Mouse (Mus musculus) left cerebral cortex, postnatal 36 days (tissue): ENCODE data around the gene Zfp687. TPM values are rescaled to one million over a fixed set of nuclear protein-coding genes. Genes with fewer than 3 reads are reported as not detected.
"Not testable (repeated sequence)": the region's sequence is repeated elsewhere in the genome, so short reads cannot be mapped to it uniquely, and the experiment has no call there.

Experiments used
- DNase-seq, 2 experiments: peaks; one replicate each; pipeline ENCODE4 v3.0.0; 2021 to 2022; ENCODE audit warnings: low spot score in 2 of 2, mixed read lengths in 1 of 2
- intact Hi-C: fragments of 180-260 bp; cut with DNase I; formaldehyde crosslinking; loops from one replicate; pipeline ENCODE4 v1.15.1; 2025
- total RNA-seq, 2 experiments: library from RNA; stranded (reverse); gene quantifications; 2 replicates each; pipeline ENCODE4 v1.2.3; 2021

The Zfp687 gene
- total RNA-seq, 2 experiments from 2014 or later = 24.0 to 26.1 TPM

DNA sequence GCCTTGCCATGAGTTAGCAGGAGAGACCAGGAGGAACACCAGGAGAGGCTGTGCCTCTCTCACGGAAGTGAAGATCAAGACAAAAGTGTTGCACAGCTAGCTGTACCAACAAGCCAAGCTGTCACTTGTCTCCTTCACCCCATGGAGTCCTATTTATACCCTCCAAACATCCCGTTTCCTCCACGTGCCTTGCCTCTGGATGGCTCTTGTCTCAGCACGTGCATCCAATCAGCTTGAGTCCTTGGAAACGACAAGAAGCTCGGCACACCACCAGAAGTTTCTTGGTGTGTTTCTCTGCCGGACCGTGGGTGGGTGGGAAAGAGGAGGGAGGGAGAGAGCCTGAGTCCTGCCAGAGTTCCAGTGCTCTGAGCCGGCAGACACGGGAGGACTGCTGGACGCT is 9.3 kb upstream of the Zfp687 start:
- DNase-seq = peak; percentile 54 to 62
- intact Hi-C loops = no loop called here

DNA sequence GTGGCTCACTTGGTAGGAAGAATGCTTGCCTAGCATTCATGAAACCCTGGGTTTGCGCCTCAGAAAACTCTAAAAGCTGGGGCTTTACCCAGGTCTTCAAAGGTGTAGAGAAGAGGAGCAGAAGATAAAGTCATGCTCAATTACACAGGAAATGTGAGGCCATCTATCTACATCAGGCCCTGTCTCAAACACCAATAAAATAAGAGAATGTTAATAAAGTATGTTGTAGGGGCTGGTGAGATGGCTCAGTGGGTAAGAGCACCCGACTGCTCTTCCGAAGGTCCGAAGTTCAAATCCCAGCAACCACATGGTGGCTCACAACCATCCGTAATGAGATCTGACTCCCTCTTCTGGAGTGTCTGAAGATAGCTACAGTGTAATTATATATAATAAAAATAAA is 5.7 kb upstream of the Zfp687 start:
- DNase-seq, intact Hi-C loops: not testable (repeated sequence)

DNA sequence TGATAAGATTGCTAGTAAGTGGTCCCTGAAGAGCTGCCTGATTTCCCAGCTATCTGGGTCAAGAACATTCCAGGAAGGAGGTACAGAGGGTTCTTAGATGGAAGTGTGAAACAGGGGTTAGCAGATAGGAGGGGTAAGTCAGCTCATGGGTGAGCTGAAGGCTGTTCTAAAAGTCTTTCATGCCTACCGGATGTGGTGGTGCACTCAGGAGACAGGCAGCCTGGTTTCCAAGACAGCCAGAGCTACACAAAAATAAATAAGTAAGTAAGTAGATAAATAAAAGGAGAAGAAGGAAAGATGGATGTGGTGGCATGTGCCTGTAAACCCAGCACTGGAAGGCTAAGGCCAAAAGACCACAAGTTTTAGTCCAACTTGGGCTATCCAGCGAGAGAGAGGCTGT is 3.5 kb upstream of the Zfp687 start:
- intact Hi-C loops = no loop called here

DNA sequence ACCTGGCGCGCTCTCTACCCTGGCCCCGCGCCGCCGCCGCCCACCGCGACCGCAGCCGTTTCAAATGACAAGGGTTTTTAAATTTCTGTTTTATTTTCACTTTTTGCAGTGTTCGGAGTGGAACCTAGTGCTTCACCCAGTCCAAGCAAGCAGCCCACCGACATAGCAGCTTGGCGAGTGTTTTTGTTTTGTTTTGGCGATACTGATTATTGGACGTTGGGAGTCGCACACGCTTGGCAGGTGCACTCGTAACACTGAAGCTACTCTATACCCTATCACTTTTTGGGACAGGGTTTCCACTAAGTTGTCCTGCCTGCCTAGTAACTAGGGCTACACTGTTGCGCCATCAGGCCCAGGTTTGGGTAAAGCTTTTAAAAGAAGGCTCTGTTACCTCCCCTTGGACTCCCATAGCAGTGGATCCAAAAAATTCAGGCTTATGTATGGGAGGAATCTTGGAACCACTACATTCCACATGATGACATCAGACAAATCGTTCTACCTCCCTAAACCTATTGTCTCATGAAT is 1.3 kb upstream of the Zfp687 start:
- intact Hi-C loops = no loop called here
- no peak for DNase-seq

More for the DNA sequence above, 3.5 kb upstream of the Zfp687 start:
- DNase-seq = no peak

DNA sequence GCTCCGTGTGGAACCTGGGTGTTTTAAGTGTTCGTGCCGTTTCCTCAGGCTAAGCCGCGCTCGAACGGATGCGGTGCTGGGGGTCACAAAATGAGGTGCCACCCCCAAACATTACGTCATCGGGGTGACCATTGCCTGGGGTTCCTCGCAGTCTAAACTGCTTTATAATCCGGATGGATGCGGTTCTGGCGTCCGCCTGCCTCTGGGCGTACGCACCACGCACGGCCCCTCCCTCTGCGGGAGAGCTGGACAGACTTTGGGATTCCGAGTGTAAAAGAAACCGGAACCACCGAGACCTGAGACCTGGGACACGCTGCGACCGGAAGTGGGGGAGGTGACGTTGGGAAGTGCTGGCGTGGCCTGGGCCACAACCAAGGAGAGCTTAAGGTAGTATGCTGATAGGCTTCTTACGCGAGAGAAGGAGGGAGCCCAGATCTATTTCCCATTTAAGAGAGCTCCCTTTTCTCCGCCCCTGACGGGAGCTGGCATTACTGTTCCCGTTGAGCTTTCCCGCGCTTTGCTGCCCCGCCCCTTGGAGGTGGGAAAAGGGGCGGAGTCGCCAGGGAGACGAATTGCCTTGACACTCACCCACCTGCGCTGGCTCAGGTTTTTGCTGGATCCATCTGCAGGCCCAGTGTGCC is 763 bp upstream of the Zfp687 start:
- peak; percentile 92 to 94 for DNase-seq
- intact Hi-C loops = no loop called here

DNA sequence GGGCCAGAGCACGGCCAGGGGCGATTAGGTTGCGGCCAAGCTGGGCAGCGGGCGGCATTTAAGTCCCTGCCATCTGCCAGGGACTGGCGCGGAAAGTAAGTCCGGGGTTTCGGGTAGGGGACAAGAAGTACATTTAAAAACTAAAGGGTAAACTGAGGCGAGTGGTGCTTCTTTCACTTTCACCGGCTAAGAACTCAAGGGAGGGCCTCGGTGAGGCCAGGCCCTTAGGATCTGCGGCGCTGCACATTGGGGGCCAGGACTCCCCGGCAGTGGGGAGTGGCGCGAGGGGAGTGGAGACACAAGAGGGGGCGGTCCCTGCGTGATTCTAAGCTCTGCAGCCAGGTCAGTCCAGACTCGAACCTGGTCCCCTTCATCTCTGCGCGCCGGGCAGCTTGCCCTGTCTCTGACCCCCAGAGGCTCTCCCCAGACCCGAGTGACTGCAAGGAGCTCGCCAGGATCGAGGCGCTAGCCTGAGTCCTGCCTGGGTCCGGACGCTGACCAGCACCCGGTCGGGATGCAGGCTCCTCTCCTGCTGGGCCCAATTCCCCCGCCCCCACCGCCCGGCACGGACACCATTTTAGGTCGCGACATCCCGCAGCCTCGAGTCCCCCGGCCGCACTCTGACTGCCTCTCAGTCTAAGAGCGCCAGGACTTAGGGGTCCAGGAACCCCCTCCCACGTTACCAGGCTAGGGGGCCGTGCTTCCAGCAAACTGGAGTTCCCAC is 658 bp downstream of the Zfp687 start:
- intact Hi-C loops = no loop called here

DNA sequence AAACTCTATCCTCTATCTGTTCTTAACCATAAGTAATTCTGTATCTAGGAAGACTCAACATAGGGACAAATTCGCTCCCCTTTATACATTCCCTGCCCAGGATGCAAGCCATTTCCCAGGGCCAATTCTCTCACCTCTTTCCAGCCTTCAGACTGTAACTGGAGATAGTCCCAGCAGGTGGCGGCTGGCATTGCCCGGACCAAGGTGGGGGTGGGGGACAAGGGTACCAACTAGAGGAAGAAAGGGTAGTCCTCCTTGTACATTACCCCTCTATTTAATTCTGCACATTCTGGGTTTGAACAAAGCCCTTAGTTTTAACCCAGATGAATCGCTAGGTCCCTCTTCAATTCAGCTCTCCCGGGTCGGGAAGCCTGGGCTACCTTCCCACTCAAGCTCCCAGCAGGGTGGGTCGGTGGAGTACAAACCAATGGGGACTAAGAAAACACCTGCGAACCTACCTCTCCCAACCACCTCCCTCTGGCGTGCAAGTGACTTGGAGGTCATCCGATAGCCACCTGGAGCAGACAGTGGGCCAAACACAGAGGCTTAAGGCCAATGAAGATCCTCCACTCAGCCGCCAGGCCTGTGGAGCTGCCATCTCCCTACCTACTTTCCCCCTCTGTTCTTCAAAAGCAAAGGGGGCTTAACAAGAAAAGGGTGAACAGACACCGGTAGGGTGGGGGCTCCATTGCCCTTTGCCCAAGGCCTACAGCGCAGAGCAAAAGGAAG is 1.4 kb downstream of the Zfp687 start:
- intact Hi-C loops = no loop called here

More for the DNA sequence above, 658 bp downstream of the Zfp687 start:
- DNase-seq = peak in 1 of 2 experiments; percentile 35

DNA sequence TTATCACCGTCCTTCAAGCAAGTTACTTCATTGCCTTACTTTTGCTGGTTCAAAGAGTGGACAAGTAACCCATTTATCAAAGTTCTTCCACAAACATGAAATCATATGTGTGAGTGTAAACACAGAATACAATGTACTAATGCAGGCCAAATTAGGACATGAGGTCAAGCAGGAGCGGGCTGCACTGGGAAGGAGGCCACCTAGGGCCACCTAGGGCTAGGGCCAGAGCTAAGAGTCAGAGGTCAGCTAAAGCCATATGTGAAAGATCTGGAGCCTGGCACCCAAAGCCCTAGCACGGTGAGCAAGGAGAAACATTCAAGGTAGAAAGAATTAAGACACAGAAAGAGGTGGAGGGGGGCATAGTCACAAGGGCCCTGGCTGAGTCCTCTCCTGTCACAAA is 2.3 kb downstream of the Zfp687 start:
- intact Hi-C loops = no loop called here
- no peak for DNase-seq

More for the DNA sequence above, 1.4 kb downstream of the Zfp687 start:
- no peak for DNase-seq

DNA sequence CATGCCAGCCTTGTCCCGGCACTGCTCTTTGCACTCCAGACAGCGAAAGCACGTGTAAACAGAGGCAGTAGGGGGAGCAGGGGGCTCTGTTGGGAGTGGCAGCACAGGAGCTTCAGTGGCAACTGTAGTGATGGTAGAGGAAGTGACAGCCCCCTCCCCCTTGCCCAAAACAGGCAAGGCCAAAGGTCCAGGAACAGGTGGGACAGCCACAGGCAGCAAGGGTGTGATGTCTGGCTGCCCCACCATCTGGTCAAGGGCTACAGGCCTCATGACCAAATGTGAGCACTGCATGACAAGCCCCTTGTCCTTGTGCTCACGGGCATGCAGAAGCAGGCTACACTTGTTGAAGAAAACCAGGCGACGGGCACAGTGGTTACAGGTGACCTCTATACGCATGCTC is 4.9 kb downstream of the Zfp687 start:
- intact Hi-C loops = no loop called here
- no peak for DNase-seq

DNA sequence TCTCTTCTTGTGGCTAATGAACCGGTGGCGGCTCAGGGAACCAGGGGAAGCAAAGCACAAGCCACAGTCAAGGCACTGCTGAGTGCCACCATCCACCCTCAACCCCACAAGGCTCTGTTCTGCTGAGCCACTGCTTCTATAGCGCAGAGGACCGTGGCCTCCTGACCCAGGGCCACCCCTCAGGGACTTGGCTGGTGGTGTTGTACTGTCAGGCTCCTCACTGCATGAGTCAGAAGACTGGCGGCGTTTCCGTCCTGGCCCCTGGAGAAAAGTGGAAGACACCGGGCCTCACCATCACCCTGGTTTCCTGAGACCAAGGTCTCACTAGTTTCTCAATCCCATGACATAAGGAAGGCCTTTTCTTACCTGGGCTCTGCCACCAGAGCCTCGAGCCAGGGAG is 7.5 kb downstream of the Zfp687 start:
- intact Hi-C loops = no loop called here
- no peak for DNase-seq

DNA sequence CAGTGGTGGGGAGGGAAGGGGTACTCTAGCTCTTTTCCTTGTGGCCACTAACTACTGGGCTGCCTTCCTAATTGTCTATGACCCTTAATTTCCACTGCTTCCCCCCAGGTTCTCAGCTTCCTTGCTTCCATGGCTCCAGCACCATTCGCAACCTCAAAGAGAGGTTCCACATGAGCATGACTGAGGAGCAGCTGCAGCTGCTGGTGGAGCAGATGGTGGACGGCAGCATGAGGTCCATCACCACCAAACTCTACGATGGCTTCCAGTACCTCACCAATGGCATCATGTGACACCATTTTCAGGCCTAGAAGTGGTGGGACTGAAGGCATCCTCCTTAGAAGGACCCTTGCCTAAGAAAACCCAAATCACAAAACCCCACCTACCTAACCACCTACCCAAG is 9.6 kb downstream of the Zfp687 start:
- intact Hi-C loops = no loop called here
- no peak for DNase-seq

DNA sequence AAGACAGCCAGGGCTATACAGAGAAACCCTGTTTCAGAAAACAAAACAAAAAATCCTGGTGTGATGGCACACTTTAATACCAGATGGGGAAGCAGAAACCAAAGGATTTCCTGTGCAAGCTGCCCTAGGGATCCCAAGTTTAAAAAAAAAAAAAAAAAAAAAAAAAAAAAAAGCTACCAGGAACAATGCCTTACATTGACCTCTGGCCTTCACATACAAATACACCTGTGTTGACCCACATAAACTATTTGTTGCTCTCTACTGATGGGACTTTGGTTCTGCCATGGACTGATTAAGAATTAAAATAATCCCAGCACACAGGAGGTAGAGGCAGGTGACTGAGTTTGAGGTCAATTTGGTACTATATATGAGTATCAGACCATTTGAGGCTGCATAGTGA is 12.0 kb downstream of the Zfp687 start:
- intact Hi-C loops = no loop called here
- no peak for DNase-seq

DNA sequence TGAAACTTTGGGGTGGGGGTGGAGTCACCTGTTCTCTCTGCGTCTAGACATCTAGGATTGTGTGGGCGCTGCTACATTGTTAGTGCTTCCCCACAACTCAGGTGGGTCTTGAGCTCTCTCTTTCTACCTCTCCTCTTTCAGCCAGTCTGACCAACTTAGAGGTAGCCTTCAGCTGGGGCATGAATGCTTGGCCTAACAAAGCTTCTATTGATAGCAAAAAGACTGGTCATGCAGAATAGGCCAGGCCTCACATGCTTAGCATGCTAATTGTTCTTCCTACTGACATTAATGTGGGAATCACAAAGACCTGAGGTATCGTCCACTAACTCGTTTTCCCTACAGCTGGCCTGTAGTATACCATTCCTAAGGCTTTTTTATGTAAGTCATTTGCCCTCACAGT is 12.7 kb downstream of the Zfp687 start:
- intact Hi-C loops = no loop called here

DNA sequence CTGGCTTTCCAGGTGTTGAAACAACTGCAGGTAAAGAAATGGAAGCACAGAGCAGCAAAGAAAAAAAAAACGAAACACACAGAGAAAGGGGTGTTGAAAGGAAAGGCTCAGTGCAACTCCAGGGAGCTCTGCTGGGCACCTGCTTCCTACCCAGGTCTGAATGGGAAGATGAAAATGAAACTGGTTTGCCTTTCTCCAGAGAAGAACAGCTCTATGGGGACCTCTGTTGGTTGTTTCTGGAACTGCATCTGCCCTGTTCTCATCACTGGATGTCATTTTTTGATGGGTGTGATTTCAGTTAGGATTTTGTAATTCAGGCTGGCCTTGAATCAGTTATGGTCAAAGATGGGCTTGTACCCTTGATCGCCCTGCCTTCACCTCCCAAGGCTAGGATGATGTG is 18.3 kb downstream of the Zfp687 start:
- DNase-seq = peak; percentile 58 to 79
- intact Hi-C loops = loop anchor here (2.0 kb wide), 1 partner anchor 48 kb away; no protein-coding TSS in a partner anchor

More for the DNA sequence above, 12.7 kb downstream of the Zfp687 start:
- no peak for DNase-seq

DNA sequence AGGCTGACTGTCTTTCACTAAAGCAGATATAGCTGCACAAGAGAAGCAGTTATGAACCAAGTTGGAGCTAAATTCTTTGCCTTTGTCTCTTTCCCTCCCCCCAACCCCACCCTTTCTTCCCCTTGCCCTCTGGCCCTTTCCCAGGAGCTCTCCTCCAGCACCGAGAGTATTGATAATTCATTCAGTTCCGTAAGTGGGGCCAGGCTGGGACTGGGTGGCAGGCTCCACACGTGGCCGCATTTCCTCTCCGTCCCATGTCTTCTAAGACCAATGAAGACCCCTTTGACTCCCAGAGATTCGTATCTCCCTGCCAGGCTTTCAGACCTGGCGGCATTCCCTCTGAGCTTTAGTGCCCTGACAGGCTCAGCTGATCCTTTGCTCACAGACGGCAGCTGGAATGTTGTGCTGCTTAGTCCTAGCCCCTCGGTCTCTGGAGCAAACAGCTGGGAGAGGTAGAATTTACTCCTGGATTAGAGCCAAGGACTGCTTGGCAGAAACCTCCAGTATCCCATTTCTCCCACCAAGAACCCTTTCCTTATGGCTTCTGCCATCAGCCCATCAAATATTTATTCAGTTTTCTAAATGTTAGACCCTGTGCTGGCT is 26.0 kb downstream of the Zfp687 start:
- DNase-seq = no peak
- intact Hi-C loops = no loop called here

DNA sequence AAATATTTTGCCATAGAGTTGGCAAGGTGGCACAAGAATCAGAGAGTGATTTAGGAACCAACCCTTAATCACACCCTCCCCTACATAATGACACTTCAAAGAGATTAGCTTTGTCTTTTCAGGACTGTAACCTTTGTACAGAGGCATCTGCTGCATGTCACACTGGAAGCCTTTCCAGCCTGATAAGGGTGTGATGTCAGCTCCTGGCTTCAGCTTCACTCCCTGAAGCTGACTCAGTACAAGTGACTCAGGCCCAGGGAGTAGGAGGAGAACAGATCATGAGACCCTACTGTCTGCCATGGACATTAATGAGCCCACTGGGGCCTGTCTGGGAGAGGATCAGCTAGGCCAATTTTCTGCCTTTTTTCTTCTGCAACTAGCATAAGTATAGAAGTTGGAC is 27.7 kb downstream of the Zfp687 start:
- intact Hi-C loops = no loop called here
- DNase-seq = peak in 1 of 2 experiments; percentile 36

DNA sequence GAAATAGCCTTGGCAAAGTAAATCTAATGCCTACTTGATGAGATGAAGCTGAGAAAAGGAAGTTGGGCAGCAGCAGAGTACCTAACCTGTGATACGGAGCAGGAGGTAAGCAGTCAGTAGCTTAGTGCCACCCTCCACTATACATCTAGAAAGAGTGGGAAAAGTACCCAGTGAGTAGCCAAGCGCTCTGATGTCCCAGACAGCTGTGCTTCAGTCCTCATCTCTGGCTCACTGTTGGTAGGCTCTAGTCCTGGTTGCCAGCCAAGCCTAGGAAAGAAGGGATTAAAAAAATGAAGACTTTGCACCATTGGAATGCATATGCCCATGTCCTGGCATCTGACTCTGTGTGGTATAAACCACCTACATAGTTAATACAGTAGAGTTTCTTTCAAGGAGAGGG is 29.7 kb downstream of the Zfp687 start:
- DNase-seq = no peak
- intact Hi-C loops = no loop called here

DNA sequence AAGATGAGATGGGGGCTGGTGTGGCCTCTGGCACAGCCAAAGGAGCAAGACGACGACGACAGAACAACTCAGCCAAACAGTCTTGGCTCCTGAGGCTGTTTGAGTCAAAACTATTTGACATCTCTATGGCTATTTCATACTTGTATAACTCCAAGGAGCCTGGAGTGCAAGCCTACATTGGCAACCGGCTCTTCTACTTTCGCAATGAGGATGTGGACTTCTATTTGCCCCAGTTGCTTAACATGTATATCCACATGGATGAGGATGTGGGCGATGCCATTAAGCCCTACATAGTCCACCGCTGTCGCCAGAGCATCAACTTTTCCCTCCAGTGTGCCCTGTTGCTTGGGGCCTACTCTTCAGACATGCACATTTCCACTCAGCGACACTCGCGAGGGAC is 30.9 kb downstream of the Zfp687 start:
- intact Hi-C loops = no loop called here
- no peak for DNase-seq

DNA sequence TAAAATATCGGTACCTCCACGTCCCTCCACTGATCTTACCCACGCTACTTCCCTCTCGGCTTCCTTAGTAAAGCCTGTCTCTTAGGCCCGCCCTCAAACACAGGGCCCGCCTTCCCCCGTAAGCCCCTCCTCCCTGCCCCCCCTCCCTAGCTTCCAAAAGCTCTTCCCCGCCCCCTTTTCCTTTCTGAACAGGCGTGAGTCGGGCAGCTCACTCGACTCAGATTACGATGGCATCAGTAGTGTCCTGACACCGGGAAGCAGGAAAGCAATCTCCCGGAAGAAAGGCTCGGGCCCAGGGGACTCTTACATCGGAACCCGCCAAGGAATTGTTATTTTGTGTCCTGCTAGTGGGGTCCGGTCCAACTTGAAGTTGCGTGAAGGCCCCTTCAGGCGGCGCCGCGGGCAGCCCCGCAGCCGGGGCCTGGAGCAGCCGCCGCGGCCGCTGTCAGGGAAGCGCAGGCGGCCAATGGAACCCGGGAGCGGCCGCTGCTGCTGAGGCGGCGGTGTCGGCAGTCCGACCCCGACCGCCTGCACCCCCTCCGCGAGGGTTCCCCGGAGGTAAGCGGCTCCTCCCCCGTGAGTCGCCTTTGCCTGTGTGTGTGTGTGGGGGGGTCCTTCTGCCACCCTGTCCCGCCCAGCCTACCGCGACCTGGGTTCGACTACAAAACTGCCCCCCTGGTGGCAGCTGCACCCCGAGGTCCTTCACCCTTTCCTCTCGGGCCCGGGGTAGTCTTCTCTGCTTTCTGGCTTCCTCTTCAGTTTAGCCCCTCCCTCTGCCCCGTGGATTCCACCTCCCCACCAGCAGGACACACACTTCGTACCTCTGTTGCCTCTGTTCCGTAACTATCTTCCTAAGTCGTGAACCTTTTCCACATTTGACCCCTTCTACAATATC is 40.5 kb downstream of the Zfp687 start, which contains the start of gene Pi4kb:
Gene Pi4kb, plus strand, starts transcription at position 204 of the 895 bp plus-strand sequence.
- intact Hi-C loops = loop anchor here (2.0 kb wide), 1 partner anchor 22 kb away; no protein-coding TSS in a partner anchor

More for the DNA sequence above, 40.5 kb downstream of the Zfp687 start, which contains the start of gene Pi4kb:
- peak; percentile 85 to 86 for DNase-seq
